Mouse (Mus musculus) midbrain, embryonic 14.5 days (tissue): Measurements from ENCODE around the gene Nol12. TPM values are rescaled to one million over a fixed set of nuclear protein-coding genes. Genes with fewer than 3 reads are reported as not detected.

Source experiments
- ATAC-seq: fragments of 200-750 bp; cut with Nextera tagmentation; 2 replicates; pipeline ENCODE4 v1.8.0; 2017; ENCODE audit warnings: moderate number of reproducible peaks, moderate library complexity; ENCODE audit not compliant: low FRiP score, low TSS enrichment
- DNase-seq: peaks from one replicate; pipeline ENCODE4 v3.0.0-alpha.2; 2015
- H3K27ac ChIP-seq: fragments of 300-500 bp; sonication (generic); replicated peaks from 2 replicates; pipeline ENCODE4 v1.5.1; 2014; ENCODE audit warnings: mild to moderate bottlenecking, low read depth, low read length, moderate library complexity
- H3K27me3 ChIP-seq: fragments of 300-500 bp; sonication (generic); 2 replicates; pipeline ENCODE4 v1.6.1; 2014; ENCODE audit warnings: low read length, control low read depth, mixed read lengths; ENCODE audit not compliant: control insufficient read depth, insufficient read depth
- H3K36me3 ChIP-seq: fragments of 300-500 bp; sonication (generic); 2 replicates; pipeline ENCODE4 v1.6.1; 2014; ENCODE audit warnings: low read length, control low read depth; ENCODE audit not compliant: control insufficient read depth, insufficient read depth
- H3K4me1 ChIP-seq: fragments of 300-500 bp; sonication (generic); 2 replicates; pipeline ENCODE4 v1.6.1; 2014; ENCODE audit warnings: mild to moderate bottlenecking, antibody characterized with exemption, low read length, control low read depth; ENCODE audit not compliant: control insufficient read depth, insufficient read depth
- H3K4me2 ChIP-seq: fragments of 300-500 bp; sonication (generic); 2 replicates; pipeline ENCODE4 v1.6.1; 2014; ENCODE audit warnings: mild to moderate bottlenecking, low read length, moderate library complexity
- H3K4me3 ChIP-seq: fragments of 300-500 bp; sonication (generic); replicated peaks from 2 replicates; pipeline ENCODE4 v1.5.1; 2014; ENCODE audit warnings: low read depth, low read length
- H3K9ac ChIP-seq: fragments of 300-500 bp; sonication (generic); replicated peaks from 2 replicates; pipeline ENCODE4 v1.6.1; 2014; ENCODE audit warnings: mild to moderate bottlenecking, low read length, moderate library complexity
- H3K9me3 ChIP-seq: fragments of 300-500 bp; sonication (generic); 2 replicates; pipeline ENCODE4 v1.6.1; 2016; ENCODE audit warnings: low read length, control low read depth, mixed read lengths; ENCODE audit not compliant: control insufficient read depth
- WGBS: fragments of 180-500 bp; shearing (Covaris S2); extraction: QIAGEN DNeasy Blood & Tissue Kit; methylation state at CpG from one replicate; pipeline ENCODE4 v1.1.7; 2014; 5-methylcytosine and 5-hydroxymethylcytosine counted together
- polyA plus RNA-seq: library from polyadenylated mRNA; unstranded; fragments of >200 nt; fragmentation: Nextera tagmentation; extraction: Ambion mirVana; gene quantifications from 2 replicates; pipeline ENCODE4 v1.2.1, GENCODE M21; 2014

Nol12 gene
- polyA plus RNA-seq, result 61.0 and 70.8 TPM in 2 replicates

GRCm38 (mm10) chr15:78934784-78935320 lies at the start of gene Nol12:
TSS of gene Nol12 (plus strand) at chr15:78934933.
- ATAC-seq (peak; percentile 91), DNase-seq (peak; percentile 96)
- H3K27ac ChIP-seq, result peak within 1 kb of the TSS; percentile 75
- H3K4me3 ChIP-seq, result peak within 1 kb of the TSS; percentile 66
- peak within 1 kb of the TSS; percentile 80 for H3K9ac ChIP-seq
- under 1% methylated on average over 42 of the region's 42 CpGs for WGBS
- H3K36me3 ChIP-seq, result peaks cover 31% of the 10 kb centered on the region
- H3K9me3 ChIP-seq, result no peaks in the 10 kb centered on the region
- peak within 1 kb of the TSS; percentile 68 for H3K4me2 ChIP-seq
- H3K27me3 ChIP-seq, result no peaks in the 10 kb centered on the region
- H3K4me1 ChIP-seq, result peaks cover 11% of the 10 kb centered on the region

DNA sequence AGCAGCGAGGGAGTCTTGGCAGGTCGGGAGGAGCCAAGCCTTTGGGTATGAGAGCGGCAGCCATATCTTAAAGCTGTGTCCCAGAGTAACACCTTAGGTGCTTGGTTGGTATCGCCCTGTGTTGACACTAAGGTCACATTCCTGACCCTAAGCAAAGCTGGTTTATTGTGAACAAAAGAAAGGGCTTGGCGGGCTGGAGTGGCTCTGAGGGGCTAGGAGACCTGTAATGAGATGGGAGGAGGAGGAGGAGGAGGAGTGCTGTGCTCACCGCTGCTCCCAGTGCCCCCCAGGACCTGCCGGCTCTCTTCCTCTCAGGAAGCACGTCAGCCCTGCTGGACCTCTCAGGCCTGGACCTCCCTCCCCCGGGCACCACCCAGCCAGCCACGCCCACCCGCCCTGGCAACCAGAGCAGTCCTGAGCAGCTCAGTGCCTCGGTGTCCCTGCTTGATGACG lies 45.3 kb upstream of the Nol12 start:
- DNase-seq, result no peak
- H3K9ac ChIP-seq, result no peak overlapping the region
- no peaks in the 10 kb centered on the region for H3K4me1 ChIP-seq
- peaks cover 92% of the 10 kb centered on the region for H3K36me3 ChIP-seq
- H3K4me3 ChIP-seq, result no peak overlapping the region
- no peak overlapping the region for H3K4me2 ChIP-seq
- no peak overlapping the region for H3K27ac ChIP-seq
- H3K27me3 ChIP-seq, result no peaks in the 10 kb centered on the region
- no peaks in the 10 kb centered on the region for H3K9me3 ChIP-seq
- no peak for ATAC-seq
- WGBS, result 19% methylated on average over 13 of the region's 13 CpGs

- Histone ChIP-seq H3K4me1 (no peaks in the 10 kb centered on the region), H3K36me3 (peaks cover 66% of the 10 kb centered on the region), H3K4me3 (no peak overlapping the region), H3K27me3 (no peaks in the 10 kb centered on the region), H3K27ac (no peak overlapping the region), H3K4me2 (no peak overlapping the region), H3K9ac (no peak overlapping the region), H3K9me3 (no peaks in the 10 kb centered on the region)
- ATAC-seq (no peak), DNase-seq (no peak)
- WGBS, result 66% methylated on average over 7 of the region's 7 CpGs
Observed at GRCm38 (mm10) chr15:78892440-78892839, 42.3 kb upstream of the Nol12 start.

DNA sequence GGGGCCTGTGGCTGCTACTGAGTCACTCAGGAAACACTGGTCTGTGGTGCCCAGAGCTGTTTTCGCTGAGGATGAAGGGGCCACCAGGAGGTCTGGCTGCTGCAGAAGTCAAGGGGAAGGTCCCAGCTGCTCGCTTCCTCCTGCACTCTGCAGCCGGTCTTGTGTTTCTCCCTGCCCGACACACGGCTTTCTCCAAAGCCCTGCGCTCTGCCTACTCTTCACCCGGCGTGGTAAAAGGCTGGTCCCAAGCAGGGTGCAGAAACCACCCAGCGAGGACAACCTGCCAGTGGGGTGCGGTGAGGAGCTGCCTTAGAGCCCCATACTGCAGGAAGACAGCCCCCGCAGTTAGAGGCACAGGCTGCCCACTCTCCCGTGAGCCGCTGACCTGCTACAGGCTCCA lies 40.0 kb upstream of the Nol12 start:
- 83% methylated on average over 13 of the region's 13 CpGs for WGBS
- Histone ChIP-seq H3K9ac (no peak overlapping the region), H3K4me2 (no peak overlapping the region), H3K27ac (no peak overlapping the region), H3K4me3 (no peak overlapping the region), H3K27me3 (0 out of 2 replicates have a peak, but pooled peaks cover 4% of the 10 kb centered on the region), H3K9me3 (no peaks in the 10 kb centered on the region), H3K36me3 (peaks cover 45% of the 10 kb centered on the region), H3K4me1 (0 out of 2 replicates have a peak, but pooled peaks cover 3% of the 10 kb centered on the region)
- DNase-seq (no peak), ATAC-seq (no peak)

DNA sequence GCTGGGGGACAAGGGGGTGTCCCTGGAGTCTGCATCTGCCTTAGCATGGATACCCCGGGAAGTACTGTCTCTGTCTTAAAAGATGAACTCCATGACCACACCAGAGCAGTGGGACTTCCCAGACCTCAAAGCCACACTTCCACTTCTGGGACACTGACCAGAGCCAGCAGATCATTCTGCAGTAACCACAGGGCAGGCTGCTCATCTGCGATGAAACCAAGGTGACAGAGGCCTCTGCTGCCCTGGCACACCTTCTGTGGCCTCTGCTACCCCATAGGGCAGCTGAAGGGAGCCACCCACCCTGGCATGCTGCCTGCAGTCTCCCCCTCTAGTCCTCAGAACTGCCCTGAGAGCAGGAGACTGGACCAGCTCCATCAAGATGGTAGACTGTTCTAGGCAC lies 39.0 kb upstream of the Nol12 start:
- Histone ChIP-seq H3K4me3 (no peak overlapping the region), H3K9ac (no peak overlapping the region), H3K4me1 (peaks cover 8% of the 10 kb centered on the region; the same call in 1 of the 2 replicates), H3K27ac (no peak overlapping the region), H3K9me3 (no peaks in the 10 kb centered on the region), H3K4me2 (no peak overlapping the region), H3K36me3 (peaks cover 37% of the 10 kb centered on the region), H3K27me3 (peaks cover 8% of the 10 kb centered on the region; the same call in 1 of the 2 replicates)
- DNase-seq, result no peak
- no peak for ATAC-seq
- 87% methylated on average over 2 of the region's 2 CpGs for WGBS

- Histone ChIP-seq H3K27me3 (peaks cover 8% of the 10 kb centered on the region; the same call in 1 of the 2 replicates), H3K4me3 (no peak overlapping the region), H3K9ac (no peak overlapping the region), H3K27ac (no peak overlapping the region), H3K4me1 (peaks cover 8% of the 10 kb centered on the region; the same call in 1 of the 2 replicates), H3K9me3 (no peaks in the 10 kb centered on the region), H3K4me2 (no peak overlapping the region), H3K36me3 (peaks cover 33% of the 10 kb centered on the region)
- ATAC-seq (no peak), DNase-seq (no peak)
- 89% methylated on average over 3 of the region's 3 CpGs for WGBS
Observed at GRCm38 (mm10) chr15:78896149-78896548, 38.6 kb upstream of the Nol12 start.

DNA sequence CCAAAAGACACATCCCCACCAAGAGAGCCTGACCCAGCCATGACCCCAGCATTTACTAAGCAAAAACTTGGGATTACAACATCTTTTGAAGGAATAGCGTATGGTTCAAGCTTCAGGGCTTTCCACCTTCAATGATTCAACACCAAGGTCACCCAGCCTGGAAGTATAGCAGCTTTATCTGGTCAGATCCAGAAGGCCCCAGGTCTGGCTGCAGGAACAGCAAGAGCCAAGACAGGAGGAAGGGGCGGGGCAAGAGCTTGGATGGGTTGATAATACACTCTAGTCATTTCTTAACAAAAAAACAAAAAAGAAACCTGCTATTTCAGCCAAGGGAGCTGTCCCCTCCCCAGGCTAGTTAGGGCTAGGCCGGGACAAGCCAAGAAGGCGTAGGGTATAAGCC lies 37.2 kb upstream of the Nol12 start:
- Histone ChIP-seq H3K27me3 (peaks cover 11% of the 10 kb centered on the region; the same call in 1 of the 2 replicates), H3K36me3 (peaks cover 20% of the 10 kb centered on the region), H3K4me2 (no peak overlapping the region), H3K27ac (no peak overlapping the region), H3K9me3 (no peaks in the 10 kb centered on the region), H3K4me1 (peaks cover 8% of the 10 kb centered on the region; the same call in 1 of the 2 replicates), H3K4me3 (no peak overlapping the region), H3K9ac (no peak overlapping the region)
- no peak for DNase-seq
- ATAC-seq, result no peak
- WGBS, result 89% methylated on average over 4 of the region's 4 CpGs

DNA sequence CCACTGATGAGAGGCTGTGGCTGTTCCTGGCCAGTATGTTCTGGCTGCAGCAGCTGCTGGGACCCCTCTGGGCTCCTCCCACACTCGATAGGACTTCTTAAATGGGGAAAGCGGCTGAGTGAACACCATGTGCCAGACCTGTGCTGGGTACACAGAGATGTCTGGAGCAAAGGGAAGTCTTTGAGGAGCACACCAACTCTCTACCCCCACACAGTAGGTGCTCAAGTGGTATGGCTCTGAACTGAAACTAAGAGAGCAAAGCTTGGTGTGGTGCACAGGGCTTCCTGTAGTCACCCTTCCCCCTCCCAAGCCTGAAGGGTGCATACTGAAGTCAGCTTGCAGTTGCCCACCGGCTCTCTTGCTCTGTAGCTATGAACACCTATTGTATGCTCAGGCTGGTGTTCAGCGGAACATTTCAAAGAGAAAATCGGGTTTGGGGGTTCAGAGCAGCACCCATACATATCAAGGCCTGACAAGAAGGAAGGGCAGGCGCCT lies 36.2 kb upstream of the Nol12 start:
- Histone ChIP-seq H3K9me3 (no peaks in the 10 kb centered on the region), H3K4me1 (peaks cover 8% of the 10 kb centered on the region; the same call in 1 of the 2 replicates), H3K9ac (no peak overlapping the region), H3K27me3 (peaks cover 11% of the 10 kb centered on the region; the same call in 1 of the 2 replicates), H3K36me3 (peaks cover 10% of the 10 kb centered on the region), H3K27ac (no peak overlapping the region), H3K4me2 (no peak overlapping the region), H3K4me3 (no peak overlapping the region)
- ATAC-seq (no peak), DNase-seq (no peak)
- 58% methylated on average over 6 of the region's 6 CpGs for WGBS

DNA sequence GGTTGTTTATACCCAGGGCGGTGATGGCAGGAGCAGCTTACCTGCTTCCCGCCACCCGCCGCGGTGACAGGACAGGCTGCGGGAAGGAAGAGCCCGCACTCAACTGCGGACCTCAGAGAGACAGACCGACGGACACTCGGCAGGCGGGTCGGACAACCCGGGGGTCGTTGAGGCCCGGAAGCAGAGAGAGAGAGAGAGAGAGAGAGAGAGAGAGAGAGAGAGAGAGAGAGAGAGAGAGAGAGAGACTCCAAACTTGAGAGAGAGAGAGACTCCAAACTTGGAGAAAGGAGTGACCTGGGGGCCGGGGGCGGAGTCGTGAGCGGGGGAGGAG lies 35.4 kb upstream of the Nol12 start, which contains the start of gene Gm49510:
Gene Gm49510 (plus strand): TSS at position 259 of the 331 bp plus-strand sequence.
- Histone ChIP-seq H3K27me3 (peaks cover 11% of the 10 kb centered on the region; the same call in 1 of the 2 replicates), H3K36me3 (0 out of 2 replicates have a peak, but pooled peaks cover 2% of the 10 kb centered on the region), H3K4me3 (peak within 1 kb of the TSS; percentile 45), H3K4me2 (peak within 1 kb of the TSS; percentile 85), H3K4me1 (peaks cover 8% of the 10 kb centered on the region; the same call in 1 of the 2 replicates), H3K9me3 (no peaks in the 10 kb centered on the region), H3K27ac (no peak within 1 kb of the TSS), H3K9ac (peak within 1 kb of the TSS; percentile 56)
- ATAC-seq (no peak), DNase-seq (no peak)
- WGBS, result under 1% methylated on average over 19 of the region's 20 CpGs
